Mouse (Mus musculus) heart, adult 2 months (tissue): ENCODE data around the gene Ankrd13a. TPM values are rescaled to one million over a fixed set of nuclear protein-coding genes. Genes with fewer than 3 reads are reported as not detected.

Experiments used
- DNase-seq, 2 experiments: peaks; one replicate each; pipeline ENCODE4 v3.0.0; 2021
- H3K27ac ChIP-seq: fragments of 200-600 bp; 2 replicates; pipeline ENCODE4 v1.8.1; 2022
- H3K27me3 ChIP-seq: fragments of 200-500 bp; 2 replicates; pipeline ENCODE4 v1.6.1; 2012; ENCODE audit warnings: mild to moderate bottlenecking, low read length, inconsistent platforms, mixed read lengths; ENCODE audit not compliant: control insufficient read depth, insufficient read depth
- H3K36me3 ChIP-seq: fragments of 200-500 bp; 2 replicates; pipeline ENCODE4 v1.6.1; 2012; ENCODE audit warnings: low read length, inconsistent platforms; ENCODE audit not compliant: control insufficient read depth, insufficient read depth
- H3K4me1 ChIP-seq: fragments of 200-500 bp; 2 replicates; pipeline ENCODE4 v1.6.1; 2011; ENCODE audit warnings: low read length; ENCODE audit not compliant: control insufficient read depth, insufficient read depth
- H3K4me3 ChIP-seq: fragments of 200-600 bp; 2 replicates; pipeline ENCODE4 v1.8.1; 2022
- H3K79me2 ChIP-seq: fragments of 200-500 bp; replicated peaks from 2 replicates; pipeline ENCODE4 v1.6.1; 2012; ENCODE audit warnings: mild to moderate bottlenecking, inconsistent platforms, low read length, moderate library complexity, mixed read lengths; ENCODE audit not compliant: control insufficient read depth, insufficient read depth
- H3K9ac ChIP-seq: fragments of 200-500 bp; 2 replicates; pipeline ENCODE4 v1.6.1; 2012; ENCODE audit warnings: low read depth, mild to moderate bottlenecking, control low read depth, inconsistent platforms, low read length, mixed read lengths
- CTCF ChIP-seq: fragments of 200-600 bp; IDR thresholded peaks from 2 replicates; pipeline ENCODE4 v1.8.1; 2022; ENCODE audit warnings: antibody characterized with exemption, mild to moderate bottlenecking, moderate library complexity
- EP300 ChIP-seq: fragments of 200-500 bp; IDR thresholded peaks from 2 replicates; pipeline ENCODE4 v1.6.1; 2011; ENCODE audit warnings: low read depth, low read length, control low read depth; ENCODE audit not compliant: insufficient read depth
- POLR2A ChIP-seq: fragments of 200-500 bp; IDR thresholded peaks from 2 replicates; pipeline ENCODE4 v1.6.1; 2011; ENCODE audit warnings: mild to moderate bottlenecking, low read depth, low read length, control low read depth; ENCODE audit not compliant: insufficient read depth
- WGBS: fragments of 180-500 bp; shearing (Covaris S2); methylation state at CpG from one replicate; pipeline ENCODE4 v1.1.7; 2018; 5-methylcytosine and 5-hydroxymethylcytosine counted together
- intact Hi-C: fragments of 180-260 bp; cut with DNase I; formaldehyde crosslinking; loops from one replicate; pipeline ENCODE4 v1.15.1; 2025
- polyA plus RNA-seq: library from polyadenylated mRNA; depleted of rRNA; stranded (reverse); fragments of >200 nt; gene quantifications from 2 replicates; pipeline ENCODE4 v1.2.3, GENCODE M21; 2012
- total RNA-seq, 2 experiments: library from RNA; stranded (reverse); gene quantifications; 2 replicates each; pipeline ENCODE4 v1.2.3; 2021

Ankrd13a gene
- total and polyA plus RNA-seq, 3 experiments = 21.3 to 32.9 (median 31.4) TPM

GRCm38 (mm10) chr5:114753384-114753783 is 21.1 kb upstream of the Ankrd13a start:
- Histone ChIP-seq H3K4me3 (no peak overlapping the region), H3K27ac (no peak overlapping the region), H3K36me3 (no peaks in the 10 kb centered on the region), H3K9ac (no peak overlapping the region), H3K4me1 (no peaks in the 10 kb centered on the region), H3K79me2 (no peaks in the 10 kb centered on the region), H3K27me3 (no peaks in the 10 kb centered on the region)
- intact Hi-C loops = no loop called here
- DNase-seq = no peak
- WGBS = 91% methylated on average over 12 of the region's 12 CpGs
- TF ChIP-seq EP300 (no peak), CTCF (no peak), POLR2A (no peak)

DNA sequence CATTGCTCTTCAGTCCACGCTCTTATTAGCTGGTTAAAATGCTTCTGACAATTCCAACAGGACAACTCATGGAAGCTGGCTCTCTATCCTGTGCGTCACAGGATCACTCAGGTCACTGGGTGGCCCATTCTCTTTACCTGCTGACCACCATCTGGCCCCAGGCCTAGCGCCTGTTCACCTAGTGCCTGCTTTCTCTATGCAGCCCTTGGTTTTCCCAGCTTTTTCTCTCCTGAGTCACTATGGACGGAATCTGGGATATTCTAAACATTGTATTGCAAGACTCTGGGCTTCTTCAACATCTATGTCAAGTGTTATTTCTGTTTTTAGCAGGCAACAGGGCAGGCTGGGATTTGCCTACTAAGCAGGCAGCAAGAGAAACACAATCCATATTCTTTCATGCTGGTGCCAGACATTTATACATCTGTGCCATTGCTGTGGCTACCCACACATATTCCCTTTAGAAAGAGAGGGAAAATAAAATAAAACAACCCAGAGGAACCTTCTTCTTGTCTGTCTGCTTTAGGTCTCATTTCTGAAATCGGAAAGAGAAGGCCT is 14.9 kb upstream of the Ankrd13a start:
- Histone ChIP-seq H3K9ac (no peak overlapping the region), H3K27me3 (no peaks in the 10 kb centered on the region), H3K36me3 (no peaks in the 10 kb centered on the region; the same call in 1 of the 2 replicates), H3K4me3 (no peak overlapping the region), H3K27ac (no peak overlapping the region), H3K4me1 (peaks cover 8% of the 10 kb centered on the region), H3K79me2 (no peaks in the 10 kb centered on the region)
- TF ChIP-seq EP300 = no peak
- no peak for TF ChIP-seq POLR2A
- TF ChIP-seq CTCF = no peak
- no peak for DNase-seq
- WGBS = 97% methylated on average over 5 of the region's 5 CpGs
- intact Hi-C loops = loop anchor here (5.0 kb wide), 1 partner anchor 47 kb away; no protein-coding TSS in a partner anchor

DNA sequence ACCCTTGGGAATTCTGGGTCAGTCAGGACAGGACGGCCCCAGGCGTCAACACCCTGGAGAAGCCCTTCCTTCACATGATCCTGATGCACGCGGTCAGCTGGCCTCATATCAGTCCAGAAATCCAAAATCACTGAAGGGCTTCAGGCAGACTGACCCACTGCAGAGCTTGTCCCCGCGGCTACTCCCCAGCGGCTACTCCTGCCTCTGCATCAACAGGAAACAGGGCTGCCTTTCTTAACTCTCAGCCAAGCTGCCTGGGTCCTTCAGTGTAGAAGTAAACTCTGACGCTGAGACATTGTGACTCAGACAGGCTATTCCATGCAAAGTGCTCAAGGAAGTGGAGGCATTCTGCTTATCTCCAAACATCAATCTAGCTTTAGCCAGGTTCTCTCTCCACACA is 12.5 kb upstream of the Ankrd13a start:
- Histone ChIP-seq H3K27ac (peak overlapping the region; percentile 28; the same call in 1 of the 2 replicates), H3K27me3 (no peaks in the 10 kb centered on the region), H3K4me1 (peaks cover 8% of the 10 kb centered on the region), H3K4me3 (no peak overlapping the region), H3K36me3 (no peaks in the 10 kb centered on the region; the same call in 1 of the 2 replicates), H3K79me2 (no peaks in the 10 kb centered on the region; the same call in 1 of the 2 replicates), H3K9ac (peak overlapping the region; percentile 13; the same call in 1 of the 2 replicates)
- 37% methylated on average over 8 of the region's 8 CpGs for WGBS
- intact Hi-C loops = no loop called here
- 0 out of 2 replicates have a peak, but pooled peaks have one; percentile 32 for TF ChIP-seq EP300
- no peak for TF ChIP-seq POLR2A
- TF ChIP-seq CTCF = no peak
- DNase-seq = peak; percentile 33 to 36

- no peak overlapping the region for H3K4me3 ChIP-seq
- no peak overlapping the region for H3K9ac ChIP-seq
- peaks cover 6% of the 10 kb centered on the region for H3K79me2 ChIP-seq
- intact Hi-C loops = no loop called here
- 89% methylated on average over 18 of the region's 18 CpGs for WGBS
- H3K4me1 ChIP-seq = peaks cover 13% of the 10 kb centered on the region
- DNase-seq = peak in 1 of 2 experiments; percentile 19
- TF ChIP-seq POLR2A = no peak
- TF ChIP-seq CTCF = peak; percentile 55
- H3K27me3 ChIP-seq = no peaks in the 10 kb centered on the region
- no peaks in the 10 kb centered on the region; the same call in 1 of the 2 replicates for H3K36me3 ChIP-seq
- no peak overlapping the region for H3K27ac ChIP-seq
These were observed 9.4 kb upstream of the Ankrd13a start for GRCm38 (mm10) chr5:114764812-114765735.

- TF ChIP-seq POLR2A = no peak
- TF ChIP-seq EP300 = no peak
- TF ChIP-seq CTCF = no peak
- peaks cover 14% of the 10 kb centered on the region for H3K4me1 ChIP-seq
- intact Hi-C loops = no loop called here
- H3K36me3 ChIP-seq = no peaks in the 10 kb centered on the region; the same call in 1 of the 2 replicates
- no peak overlapping the region for H3K27ac ChIP-seq
- no peaks in the 10 kb centered on the region for H3K27me3 ChIP-seq
- no peak overlapping the region for H3K9ac ChIP-seq
- no peak for DNase-seq
- peaks cover 8% of the 10 kb centered on the region for H3K79me2 ChIP-seq
- H3K4me3 ChIP-seq = no peak overlapping the region
- WGBS = 71% methylated on average over 8 of the region's 8 CpGs
These were observed 7.8 kb upstream of the Ankrd13a start for GRCm38 (mm10) chr5:114766686-114767085.

GRCm38 (mm10) chr5:114767185-114767584 is 7.3 kb upstream of the Ankrd13a start:
- no peak for DNase-seq
- peaks cover 11% of the 10 kb centered on the region for H3K4me1 ChIP-seq
- no peak overlapping the region for H3K4me3 ChIP-seq
- TF ChIP-seq CTCF = no peak
- H3K27me3 ChIP-seq = no peaks in the 10 kb centered on the region
- H3K36me3 ChIP-seq = no peaks in the 10 kb centered on the region; the same call in 1 of the 2 replicates
- WGBS = 70% methylated on average over 7 of the region's 7 CpGs
- no peak overlapping the region for H3K9ac ChIP-seq
- intact Hi-C loops = no loop called here
- peaks cover 8% of the 10 kb centered on the region for H3K79me2 ChIP-seq
- H3K27ac ChIP-seq = no peak overlapping the region
